Mouse (Mus musculus) hematopoietic stem cell, adult 5-6 weeks (primary cell): ENCODE data around the gene Rpe. TPM values are rescaled to one million over a fixed set of nuclear protein-coding genes. Genes with fewer than 3 reads are reported as not detected.
"Not testable (repeated sequence)": the region's sequence is repeated elsewhere in the genome, so short reads cannot be mapped to it uniquely, and the experiment has no call there.

Source experiments
- ATAC-seq, 2 experiments: fragments of 125-278 bp in 1 of 2; replicated peaks in 1 of 2; 2 replicates each; pipeline ENCODE4 v1.8.0; 2016 to 2017; ENCODE audit warnings: inconsistent platforms in 2 of 2, mild to moderate bottlenecking in 2 of 2, moderate number of reproducible peaks in 2 of 2, low read depth in 1 of 2, moderate TSS enrichment in 1 of 2; ENCODE audit not compliant: low FRiP score in 2 of 2, poor library complexity in 2 of 2, severe bottlenecking in 2 of 2, insufficient read depth in 1 of 2, low TSS enrichment in 1 of 2
- total RNA-seq: library from RNA; stranded (forward); fragments of 172-1452, 232-1000 nt; gene quantifications from 2 replicates; pipeline ENCODE4 v1.2.3, GENCODE M21; 2017

The Rpe gene
- 34.8 and 44.2 TPM in 2 replicates for total RNA-seq

GRCm38 (mm10) chr1:66700693-66701575 is at the start of gene Rpe:
Rpe (plus strand) TSS chr1:66700831.
- ATAC-seq = peak; percentile 97 to 98

DNA sequence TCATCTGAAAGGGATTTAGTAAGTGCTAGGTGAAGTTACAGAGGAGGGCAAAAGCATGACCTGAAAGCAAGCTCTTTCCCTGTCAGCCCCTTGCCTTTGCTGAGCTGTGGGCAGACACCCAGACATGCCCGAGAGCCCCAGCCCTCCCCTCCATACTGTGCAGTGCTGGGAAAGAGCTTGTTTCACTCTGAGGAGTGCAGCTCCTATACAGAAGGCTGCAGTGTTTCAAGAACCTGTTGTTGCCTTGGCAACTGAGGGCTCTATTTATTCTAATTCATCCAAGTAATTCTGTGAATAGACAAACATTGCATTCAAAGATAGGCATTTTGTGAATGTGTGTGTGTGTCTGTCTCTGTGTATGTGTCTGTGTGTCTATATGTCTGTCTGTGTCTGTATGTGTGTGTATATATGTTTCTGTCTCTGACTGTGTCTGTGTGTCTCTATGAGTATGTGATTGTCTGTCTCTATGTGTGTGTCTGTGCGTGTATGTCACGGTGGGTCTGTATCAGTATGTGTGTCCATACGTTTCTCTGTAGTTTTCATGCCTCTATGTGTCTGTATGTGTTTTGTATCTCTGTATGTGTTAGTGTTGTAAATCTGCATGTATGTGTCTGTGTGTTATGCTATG is 45.4 kb upstream of the Rpe start:
- ATAC-seq = no peak

- peak in 1 of 2 experiments; percentile 49; a peak in 2 of 4 replicates for ATAC-seq
These were observed 44.9 kb upstream of the Rpe start for GRCm38 (mm10) chr1:66655747-66656119.

- no peak for ATAC-seq
These were observed 29.2 kb upstream of the Rpe start for GRCm38 (mm10) chr1:66671475-66671874.

DNA sequence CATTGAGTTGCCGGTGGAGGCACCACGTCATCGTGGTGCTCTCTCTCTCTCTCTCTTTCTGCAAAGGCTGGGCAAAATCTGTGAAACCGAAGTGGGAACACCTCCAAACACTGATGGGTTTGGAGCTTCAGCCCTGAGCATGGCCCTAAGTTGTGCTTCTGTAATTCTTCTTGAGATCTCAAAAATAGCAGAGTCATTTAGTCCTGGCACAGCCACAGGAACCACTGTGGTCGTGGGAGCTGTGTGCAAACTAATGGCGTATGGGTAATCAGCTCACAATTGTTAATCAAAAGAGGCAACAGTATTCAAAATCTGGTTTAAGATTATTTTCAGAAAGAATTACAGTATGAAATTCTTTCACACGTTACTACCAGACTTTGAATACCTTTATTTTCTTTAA is 27.8 kb upstream of the Rpe start:
- ATAC-seq = peak; percentile 89 to 90

DNA sequence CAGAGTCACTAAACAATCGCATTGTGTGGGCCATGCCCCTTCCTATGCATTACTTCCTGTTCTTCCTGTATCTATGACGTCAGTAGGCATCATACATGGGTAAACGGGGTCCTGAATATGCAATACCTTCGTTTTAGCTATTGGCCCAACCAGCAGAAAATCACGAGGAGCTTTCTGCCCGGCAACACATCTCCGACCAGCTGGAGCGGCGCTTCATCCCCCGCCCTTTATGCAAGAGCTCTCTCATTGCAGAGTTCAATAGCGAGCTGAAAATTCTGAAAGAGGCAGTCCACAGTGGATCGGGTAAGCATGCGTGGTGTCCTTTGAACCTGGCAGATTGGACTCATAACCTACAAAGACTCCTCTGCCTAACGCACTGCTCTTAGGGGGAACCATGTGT is 22.7 kb upstream of the Rpe start:
- ATAC-seq = no peak

DNA sequence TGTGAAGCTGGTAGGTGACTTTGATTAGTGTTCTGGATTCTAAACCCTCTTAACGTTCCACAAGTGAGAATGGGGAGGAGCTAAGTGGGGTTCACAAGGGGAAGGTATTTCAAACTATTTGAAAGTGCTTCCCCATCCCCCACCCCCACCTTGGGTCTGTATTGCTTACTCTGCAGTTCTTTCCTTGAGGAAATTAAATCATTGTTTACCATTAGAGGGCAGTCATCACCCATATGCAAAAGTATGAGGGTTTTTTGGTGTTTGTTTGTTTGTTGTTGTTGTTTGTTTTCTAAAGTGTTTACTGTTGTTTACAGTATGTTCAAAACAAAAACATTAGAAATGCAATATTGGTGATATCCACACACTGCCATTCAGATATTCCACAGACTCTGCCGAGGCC is 22.0 kb upstream of the Rpe start:
- ATAC-seq = peak in 1 of 2 experiments; percentile 42; a peak in 1 of 4 replicates

DNA sequence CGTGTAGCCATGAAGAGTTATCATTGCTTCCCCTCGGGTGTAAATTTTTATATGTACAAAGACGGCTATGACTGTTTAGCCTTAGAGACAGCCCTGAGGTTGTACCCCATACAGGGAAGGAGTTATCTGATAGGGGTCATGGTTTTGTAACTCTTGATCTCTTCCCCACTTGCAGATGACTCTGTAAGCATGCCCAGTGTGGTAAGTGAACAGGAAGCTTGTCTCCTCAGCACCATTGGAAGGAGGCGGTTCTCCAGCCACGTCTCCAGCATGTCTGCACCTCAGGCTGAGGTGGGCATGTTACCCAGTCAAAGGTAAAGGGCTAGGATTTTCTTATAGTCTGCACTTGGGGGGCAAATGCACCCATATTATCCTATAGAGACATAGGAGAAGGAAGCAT is 17.7 kb upstream of the Rpe start:
- ATAC-seq = no peak

DNA sequence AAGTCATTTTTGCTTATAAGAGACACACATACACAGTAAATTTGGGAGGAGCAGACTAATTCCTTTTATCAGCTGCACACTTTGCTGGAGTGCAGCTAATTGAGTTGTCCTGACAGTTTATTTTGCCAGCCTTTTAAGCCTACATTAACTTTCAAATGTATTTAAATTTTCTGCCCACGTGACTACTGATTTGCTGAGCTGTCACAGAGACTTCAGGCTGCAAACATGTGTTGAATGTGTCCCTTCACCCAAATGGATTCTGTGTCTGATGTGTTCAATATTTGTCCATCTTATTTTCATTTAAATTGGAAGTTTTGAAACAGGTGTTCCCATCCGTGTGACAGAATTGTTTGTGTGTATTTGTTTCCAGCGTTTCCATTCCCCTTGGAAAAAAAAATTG is 8.9 kb upstream of the Rpe start:
- no peak for ATAC-seq

GRCm38 (mm10) chr1:66692308-66692707 is 8.3 kb upstream of the Rpe start:
- no peak for ATAC-seq

- no peak for ATAC-seq
These were observed 7.7 kb upstream of the Rpe start for GRCm38 (mm10) chr1:66692780-66693392.

DNA sequence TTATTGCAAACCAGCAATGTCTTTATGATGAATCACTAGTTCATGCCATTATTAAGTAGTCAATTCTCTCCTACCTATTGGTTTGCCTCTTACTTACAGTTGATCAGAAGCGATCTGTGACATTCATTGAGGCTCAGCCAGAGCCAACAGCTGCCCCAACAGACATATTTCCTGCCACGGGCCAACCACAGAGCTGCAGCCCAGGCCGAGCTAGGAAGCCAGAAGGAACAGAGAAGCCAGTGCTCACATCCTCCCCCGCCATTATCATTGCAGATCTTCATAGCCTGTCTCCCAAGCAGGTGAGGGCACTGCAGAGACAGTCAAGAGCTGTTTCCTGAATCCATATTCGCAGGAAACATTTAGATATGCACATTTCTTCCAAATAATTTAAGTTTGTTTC is 6.4 kb upstream of the Rpe start:
- ATAC-seq = peak; percentile 65 to 78

GRCm38 (mm10) chr1:66695296-66695695 is 5.3 kb upstream of the Rpe start:
- ATAC-seq = no peak

- ATAC-seq = not testable (repeated sequence)
These were observed 1.0 kb upstream of the Rpe start for GRCm38 (mm10) chr1:66699630-66700029.

DNA sequence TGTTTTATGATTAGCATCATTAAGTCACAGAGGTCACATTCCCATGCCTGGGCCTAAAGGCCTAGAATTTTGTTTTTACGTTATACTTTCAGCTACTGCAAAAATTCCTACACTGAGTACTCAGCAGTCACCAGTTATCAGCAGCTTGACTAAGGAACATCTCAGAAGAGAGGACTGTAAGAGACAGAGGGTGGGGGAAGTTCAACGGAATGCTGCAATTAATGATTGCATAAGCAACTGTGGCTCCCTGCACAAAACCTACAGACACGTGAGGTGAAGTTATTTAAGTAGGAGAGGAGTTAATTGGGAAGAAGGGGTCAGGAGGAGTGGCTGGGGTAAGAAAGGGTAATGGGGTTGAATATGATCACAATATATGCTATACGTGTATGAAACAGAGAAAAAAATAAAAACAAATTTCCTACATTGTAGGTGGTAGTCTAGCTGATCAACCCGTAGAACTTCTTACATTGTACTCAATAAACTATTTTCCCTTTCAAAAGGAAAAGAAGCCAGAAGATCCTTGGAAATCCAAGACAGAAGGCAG is 410 bp upstream of the Rpe start:
- ATAC-seq = peak; percentile 10 to 12; a peak in 1 of 4 replicates

- ATAC-seq = peak in 1 of 2 experiments; percentile 4; a peak in 1 of 4 replicates
These were observed 927 bp downstream of the Rpe start for GRCm38 (mm10) chr1:66701576-66701940.

- ATAC-seq = no peak
These were observed 2.2 kb downstream of the Rpe start for GRCm38 (mm10) chr1:66702623-66703345.
